Mouse (Mus musculus) cerebellum, postnatal 25 days (tissue): ENCODE data around the gene Cacng8.

Source experiments
- DNase-seq, 2 experiments: peaks; one replicate each; pipeline ENCODE4 v3.0.0; 2021; ENCODE audit warnings: mixed read lengths in 2 of 2

Cacng8 gene

DNA sequence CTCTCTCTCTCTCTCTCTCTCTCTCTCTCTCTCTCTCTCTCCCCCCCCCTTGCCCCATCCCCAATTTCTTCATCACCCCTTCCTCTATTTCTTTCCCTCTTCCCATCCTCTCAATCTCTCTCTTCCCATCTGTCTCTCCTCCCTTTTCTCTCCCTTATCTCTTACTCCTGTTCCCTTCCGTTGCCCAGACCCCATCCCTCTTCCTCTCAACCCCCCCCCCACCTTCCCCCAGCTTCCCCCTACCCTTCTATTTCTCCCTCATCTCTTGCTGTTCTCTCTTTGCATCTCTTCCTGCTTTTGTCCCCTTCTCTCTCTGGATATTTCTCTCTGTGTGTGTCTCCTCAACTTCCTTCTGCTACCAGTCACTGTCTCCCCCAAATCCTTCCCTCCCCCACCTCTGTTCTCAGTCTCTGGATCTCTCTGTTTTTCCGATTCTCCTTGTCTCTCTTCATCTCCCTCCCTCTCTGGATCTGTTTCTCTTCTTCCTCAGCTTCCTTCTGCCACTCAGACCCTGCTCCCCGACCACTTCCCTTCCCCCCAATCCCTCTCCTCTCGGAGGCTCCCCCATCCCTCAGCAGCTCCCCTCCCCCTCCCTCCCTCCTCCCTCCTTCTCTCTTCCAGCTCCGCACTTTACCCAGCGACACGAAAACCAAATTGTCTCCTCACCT lies at the start of gene Cacng8:
Gene Cacng8 (plus strand): TSS at position 271 of the 668 bp plus-strand sequence.
- peak; percentile 27 to 29 for DNase-seq

DNA sequence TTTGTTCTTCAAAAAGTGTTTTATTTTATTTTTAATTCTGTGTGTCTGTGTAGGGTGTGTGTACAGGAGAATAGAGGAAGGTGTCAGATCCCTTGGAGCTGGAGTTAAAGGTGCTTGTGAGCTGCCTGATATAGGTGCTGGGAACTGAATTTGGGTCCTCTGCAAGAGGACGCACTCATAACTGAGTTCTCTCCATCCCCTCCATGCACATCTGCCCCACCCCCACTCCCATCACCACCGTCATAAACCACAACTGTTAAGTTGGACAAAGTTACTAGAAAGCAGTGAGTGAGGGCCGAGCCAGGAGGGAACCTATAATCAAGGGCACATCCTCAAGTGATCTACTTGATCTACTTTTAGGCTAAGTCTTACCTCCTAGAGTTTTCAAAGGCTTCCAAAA lies 46.6 kb upstream of the Cacng8 start:
- no peak for DNase-seq

- DNase-seq = no peak
Measured at GRCm38 (mm10) chr7:3345301-3345700, 45.2 kb upstream of the Cacng8 start.

DNA sequence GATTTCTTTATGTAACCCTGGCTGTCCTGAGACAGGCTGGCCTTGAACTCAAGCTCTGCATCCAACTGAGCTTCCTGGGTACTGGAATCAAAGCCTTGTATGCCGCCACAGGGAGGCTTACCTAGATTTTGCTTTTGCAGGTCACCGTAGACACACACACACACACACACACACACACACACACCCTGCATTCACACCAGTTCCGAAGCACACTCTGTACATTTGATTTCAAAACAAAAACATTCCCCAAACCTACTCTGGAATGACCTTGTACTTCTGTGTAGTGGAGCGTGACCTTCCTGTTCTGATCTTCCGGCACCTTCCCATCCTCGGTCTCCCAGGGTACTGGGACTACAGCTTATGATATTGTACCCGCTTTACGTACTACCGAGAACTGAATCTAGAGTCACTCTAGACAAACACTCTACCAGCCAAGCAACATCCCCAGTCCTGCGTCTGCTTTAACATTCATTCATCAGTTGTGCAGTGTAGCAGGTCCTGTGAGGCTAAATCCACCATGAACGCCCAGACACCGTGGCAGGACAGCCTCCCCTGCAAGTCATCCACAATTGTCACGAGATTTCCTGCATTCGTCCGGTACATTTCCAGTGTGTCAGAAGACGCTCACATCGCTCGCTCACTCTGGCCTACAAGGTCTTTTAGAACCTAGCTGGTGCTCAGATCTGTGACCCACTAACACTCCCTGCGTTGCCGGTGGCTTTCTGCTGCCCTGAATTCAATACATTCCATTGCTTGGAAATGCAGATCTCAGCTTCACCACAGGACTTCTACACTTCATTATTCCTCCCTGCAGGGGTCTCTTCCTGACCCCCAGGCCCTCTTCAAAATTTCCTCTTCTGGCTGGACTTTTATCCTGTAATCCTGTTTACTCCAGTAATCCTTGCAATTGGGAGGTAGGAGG lies 42.9 kb upstream of the Cacng8 start:
- peak; percentile 13 to 16 for DNase-seq

DNA sequence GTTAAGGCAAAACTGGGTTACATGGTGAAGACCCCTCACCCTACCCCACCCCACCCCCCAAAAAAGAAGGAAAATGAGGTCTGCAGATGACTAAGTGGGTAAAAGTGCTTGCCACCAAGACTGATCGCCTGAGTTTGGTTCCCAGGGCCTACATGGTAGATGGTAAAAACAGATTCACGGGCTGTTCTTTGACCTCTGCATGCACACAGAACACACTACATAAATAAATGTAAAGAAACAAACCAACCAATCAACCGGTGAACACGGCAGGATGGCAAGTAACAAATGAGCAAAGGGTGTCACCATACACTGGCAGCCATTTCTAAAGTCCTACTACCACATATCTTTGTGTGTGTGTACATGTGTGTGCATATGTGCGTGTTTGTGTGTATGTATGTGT lies 42.2 kb upstream of the Cacng8 start:
- no peak for DNase-seq

GRCm38 (mm10) chr7:3349775-3350174 lies 40.7 kb upstream of the Cacng8 start:
- no peak for DNase-seq

- no peak for DNase-seq
Measured at GRCm38 (mm10) chr7:3351536-3351935, 38.9 kb upstream of the Cacng8 start.

- no peak for DNase-seq
Measured at GRCm38 (mm10) chr7:3354850-3355249, 35.6 kb upstream of the Cacng8 start.

DNA sequence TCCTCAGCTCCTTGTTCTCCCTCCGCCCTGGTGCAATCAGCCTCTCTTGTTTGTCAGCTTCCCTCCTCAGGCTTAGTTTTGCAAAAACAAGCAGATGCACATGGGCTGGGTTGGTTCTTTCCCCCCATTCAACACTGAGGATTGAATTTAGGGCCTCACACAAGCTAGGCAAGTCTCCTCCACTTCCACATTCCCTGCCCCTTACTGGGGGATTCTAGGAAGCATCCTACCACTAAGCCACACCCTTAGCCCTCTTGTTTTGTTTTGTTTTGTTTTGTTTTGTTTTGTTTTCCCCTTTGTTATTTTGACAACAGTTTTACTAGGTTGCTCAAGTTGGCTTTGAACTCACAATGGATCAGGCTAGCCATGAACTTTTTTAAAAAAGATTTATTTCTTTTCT lies 29.8 kb upstream of the Cacng8 start:
- DNase-seq = no peak

GRCm38 (mm10) chr7:3365547-3366279 lies 24.8 kb upstream of the Cacng8 start:
- DNase-seq = no peak

DNA sequence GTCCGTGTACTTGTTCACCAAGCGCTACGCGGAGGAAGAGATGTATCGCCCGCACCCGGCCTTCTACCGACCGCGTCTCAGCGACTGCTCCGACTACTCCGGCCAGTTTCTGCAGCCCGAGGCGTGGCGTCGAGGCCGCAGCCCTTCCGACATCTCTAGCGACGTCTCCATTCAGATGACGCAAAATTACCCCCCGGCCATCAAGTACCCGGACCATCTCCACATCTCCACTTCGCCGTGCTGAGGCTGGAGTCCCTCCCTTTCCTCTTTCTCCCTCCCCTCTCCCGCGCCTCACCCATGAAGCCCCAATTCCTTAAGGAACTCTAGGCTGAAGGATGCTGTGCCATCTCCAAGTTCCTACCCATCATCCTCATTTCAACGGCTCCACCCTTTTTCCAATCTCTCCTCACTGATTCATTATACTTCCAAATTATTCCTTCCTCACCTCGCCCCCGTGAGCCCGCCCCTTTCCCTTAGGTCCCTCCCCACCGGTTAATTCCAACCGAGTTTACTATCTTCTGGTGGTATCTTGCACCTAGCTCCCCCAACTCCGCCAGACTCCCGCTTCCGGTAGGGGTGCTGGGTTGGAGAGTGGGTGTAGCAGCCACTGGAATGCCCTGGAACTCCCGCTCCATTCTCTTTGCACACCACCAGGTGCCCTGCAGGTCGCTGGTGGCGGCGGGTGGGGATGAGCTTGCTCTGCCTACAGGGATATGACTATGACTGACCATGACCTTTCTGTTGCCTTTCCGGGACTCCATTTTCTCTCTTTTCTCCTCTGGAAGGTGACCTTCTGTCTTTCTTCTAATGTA lies 23.6 kb upstream of the Cacng8 start:
- no peak for DNase-seq

- no peak for DNase-seq
Measured at GRCm38 (mm10) chr7:3367569-3367968, 22.9 kb upstream of the Cacng8 start.

DNA sequence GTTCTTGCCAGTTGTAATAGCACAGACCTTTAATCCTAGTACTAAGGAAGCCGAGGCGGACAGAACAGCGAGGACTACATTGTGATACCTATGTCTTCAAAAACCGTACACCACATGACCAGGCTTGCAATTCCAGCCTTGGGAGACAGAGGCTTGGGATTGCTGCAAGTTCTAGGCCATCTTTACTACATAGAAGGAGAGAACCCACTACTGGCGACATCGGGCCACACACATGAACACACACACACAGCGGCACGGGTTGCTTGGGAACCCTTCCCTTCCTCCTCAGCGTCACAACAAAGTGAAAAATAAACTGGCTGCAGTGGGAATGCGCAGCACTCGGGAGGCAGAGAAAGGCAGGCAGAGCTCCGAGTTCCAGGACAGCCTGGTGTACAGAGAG lies 22.2 kb upstream of the Cacng8 start:
- no peak for DNase-seq

GRCm38 (mm10) chr7:3369189-3369588 lies 21.3 kb upstream of the Cacng8 start:
- DNase-seq = no peak

DNA sequence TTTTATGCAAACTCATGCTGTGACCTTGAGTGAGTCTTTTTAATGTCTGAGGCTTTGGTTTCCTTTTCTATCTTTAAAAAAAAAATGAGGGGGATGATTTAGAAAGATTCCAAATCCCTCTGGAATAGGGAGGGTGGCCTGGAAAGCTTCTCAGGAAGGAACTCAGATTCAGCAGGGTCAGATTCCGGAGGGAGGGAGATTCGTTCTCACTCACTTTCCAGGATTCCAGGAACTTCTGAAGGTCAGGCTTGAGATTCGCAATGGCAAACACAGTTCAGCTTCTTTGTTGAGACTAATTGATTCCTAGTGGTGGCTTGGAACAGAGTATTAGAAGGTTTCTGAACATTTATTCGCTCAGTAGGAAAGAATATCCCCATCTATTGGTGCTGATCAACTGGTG lies 20.1 kb upstream of the Cacng8 start:
- DNase-seq = no peak

DNA sequence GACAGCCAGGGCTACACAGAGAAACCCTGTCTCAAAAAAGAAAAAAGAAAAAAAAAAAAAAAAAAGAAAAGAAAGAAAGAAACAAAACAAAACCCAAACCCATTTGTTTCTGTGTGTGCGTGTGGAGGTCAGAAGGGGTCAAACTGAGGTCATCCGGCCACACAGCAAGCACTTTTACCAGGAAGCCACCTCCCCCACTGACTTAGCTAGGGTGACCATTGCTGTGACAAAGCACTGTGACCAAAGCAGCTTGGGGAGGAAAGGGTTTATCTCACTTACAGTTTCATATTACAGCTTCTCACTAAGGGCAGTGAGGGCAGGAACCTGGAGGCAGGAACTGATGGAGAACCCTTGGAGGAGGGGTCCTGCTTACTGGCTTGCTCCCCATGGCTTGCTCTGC lies 18.1 kb upstream of the Cacng8 start:
- DNase-seq = no peak

DNA sequence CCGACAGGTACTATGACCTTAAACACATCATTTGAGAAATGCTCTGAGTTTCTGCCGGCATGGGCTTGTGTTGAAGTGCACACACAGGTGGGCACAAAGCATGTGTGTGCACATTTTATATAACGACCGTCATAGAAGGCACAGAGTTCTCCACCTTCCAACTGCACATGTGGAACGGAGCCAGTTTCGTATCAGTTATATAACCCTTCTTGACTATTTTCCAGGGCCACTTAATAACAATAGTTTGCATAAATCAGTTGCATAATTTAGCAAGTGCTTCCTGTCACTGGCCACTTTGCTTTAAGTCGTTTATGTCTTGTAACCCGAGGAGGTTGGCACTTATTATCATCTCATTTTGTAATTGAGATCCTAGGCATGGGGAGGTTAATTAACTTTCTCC lies 16.7 kb upstream of the Cacng8 start:
- no peak for DNase-seq

DNA sequence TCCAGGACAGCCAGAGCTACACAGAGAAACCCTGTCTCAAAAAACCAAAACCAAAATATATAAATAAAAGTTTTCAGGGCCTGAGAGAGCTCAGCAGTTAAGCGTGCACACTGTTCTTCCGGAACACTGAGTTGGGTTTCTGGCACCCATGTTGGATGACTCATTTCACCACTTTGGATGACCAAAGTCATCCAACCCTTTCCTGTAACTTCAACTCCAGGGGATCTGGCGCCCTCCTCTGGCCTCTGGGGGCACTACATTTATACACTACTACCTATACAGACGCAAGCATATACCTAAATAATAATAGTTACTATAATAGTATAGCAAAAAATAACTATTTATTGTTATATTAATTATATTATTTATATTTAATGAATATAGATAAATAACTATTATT lies 13.7 kb upstream of the Cacng8 start:
- peak; percentile 57 to 74 for DNase-seq

- no peak for DNase-seq
Measured at GRCm38 (mm10) chr7:3382123-3382522, 8.4 kb upstream of the Cacng8 start.

GRCm38 (mm10) chr7:3384807-3385319 lies 5.6 kb upstream of the Cacng8 start:
- no peak for DNase-seq

- no peak for DNase-seq
Measured at GRCm38 (mm10) chr7:3386036-3386730, 4.3 kb upstream of the Cacng8 start.

GRCm38 (mm10) chr7:3387761-3388160 lies 2.7 kb upstream of the Cacng8 start:
- DNase-seq = no peak
